Mouse (Mus musculus) liver, embryonic 16.5 days (tissue): ENCODE results near the gene Cul4a. TPM values are rescaled to one million over a fixed set of nuclear protein-coding genes. Genes with fewer than 3 reads are reported as not detected.

ENCODE experiments used
- ATAC-seq: fragments of 200-750 bp; cut with Nextera tagmentation; 2 replicates; pipeline ENCODE4 v1.8.0; 2017; ENCODE audit warnings: low read depth, mild to moderate bottlenecking, moderate number of reproducible peaks, moderate library complexity
- H3K27ac ChIP-seq: fragments of 300-500 bp; sonication (generic); 2 replicates; pipeline ENCODE4 v1.5.1; 2014; ENCODE audit warnings: mild to moderate bottlenecking, low read length
- H3K27me3 ChIP-seq: fragments of 300-500 bp; sonication (generic); 2 replicates; pipeline ENCODE4 v1.6.1; 2014; ENCODE audit warnings: low read depth, low read length, mixed read lengths; ENCODE audit not compliant: control insufficient read depth, insufficient read depth
- H3K36me3 ChIP-seq: fragments of 300-500 bp; sonication (generic); 2 replicates; pipeline ENCODE4 v1.6.1; 2014; ENCODE audit warnings: mild to moderate bottlenecking; ENCODE audit not compliant: control insufficient read depth, insufficient read depth
- H3K4me1 ChIP-seq: fragments of 300-500 bp; sonication (generic); 2 replicates; pipeline ENCODE4 v1.6.1; 2014; ENCODE audit warnings: low read depth, low read length, mixed read lengths; ENCODE audit not compliant: control insufficient read depth
- H3K4me2 ChIP-seq: fragments of 300-500 bp; sonication (generic); 2 replicates; pipeline ENCODE4 v1.6.1; 2014; ENCODE audit warnings: low read depth, low read length, mixed read lengths
- H3K4me3 ChIP-seq: fragments of 300-500 bp; sonication (generic); 2 replicates; pipeline ENCODE4 v1.5.1; 2014; ENCODE audit warnings: low read depth, mild to moderate bottlenecking, low read length
- H3K9ac ChIP-seq: fragments of 300-500 bp; sonication (generic); 2 replicates; pipeline ENCODE4 v1.6.1; 2014; ENCODE audit warnings: low read depth, low read length
- H3K9me3 ChIP-seq: fragments of 300-500 bp; sonication (generic); replicated peaks from 2 replicates; pipeline ENCODE4 v1.6.1; 2016; ENCODE audit warnings: low read length; ENCODE audit not compliant: control insufficient read depth
- WGBS: fragments of 180-500 bp; shearing (Covaris S2); extraction: QIAGEN DNeasy Blood & Tissue Kit; methylation state at CpG from one replicate; pipeline ENCODE4 v1.1.7; 2014; ENCODE audit not compliant: insufficient replicate concordance; 5-methylcytosine and 5-hydroxymethylcytosine counted together
- polyA plus RNA-seq: library from polyadenylated mRNA; unstranded; fragments of >200 nt; fragmentation: Nextera tagmentation; extraction: Ambion mirVana; gene quantifications from 2 replicates; pipeline ENCODE4 v1.2.1, GENCODE M21; 2015

Gene Cul4a
- polyA plus RNA-seq, 1 experiment from 2014 or later: 72.1 TPM

DNA sequence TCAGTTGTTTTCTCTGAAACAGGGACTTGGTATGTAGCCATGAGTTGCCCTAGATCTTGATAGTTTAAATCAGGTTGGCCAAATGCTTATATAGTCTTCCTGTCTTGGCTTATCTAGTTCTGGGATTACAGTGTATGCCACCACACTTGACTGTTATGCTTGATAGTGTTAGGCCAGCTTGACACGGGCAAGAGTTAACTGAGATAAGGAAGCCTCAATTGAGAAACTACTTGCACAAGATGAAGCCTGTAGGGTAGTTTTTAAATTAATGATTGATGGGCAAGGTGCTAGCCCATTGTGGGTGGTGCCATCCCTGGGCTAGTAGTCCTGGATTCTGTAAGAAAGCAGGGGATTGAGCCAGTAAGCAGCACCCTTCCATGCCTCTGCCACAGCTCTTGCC, 58.1 kb downstream of the Cul4a start:
- Histone ChIP-seq H3K27ac (peak overlapping the region; percentile 59), H3K36me3 (peaks cover 13% of the 10 kb centered on the region), H3K4me1 (peaks cover 47% of the 10 kb centered on the region), H3K9me3 (no peaks in the 10 kb centered on the region), H3K9ac (0 out of 2 replicates have a peak overlapping the region, but pooled peaks have one; percentile 6), H3K4me2 (peak overlapping the region; percentile 40), H3K4me3 (peak overlapping the region; percentile 2; the same call in 1 of the 2 replicates), H3K27me3 (no peaks in the 10 kb centered on the region)
- WGBS: 9% methylated on average over 1 of the region's 1 CpGs
- ATAC-seq: peak; percentile 62

DNA sequence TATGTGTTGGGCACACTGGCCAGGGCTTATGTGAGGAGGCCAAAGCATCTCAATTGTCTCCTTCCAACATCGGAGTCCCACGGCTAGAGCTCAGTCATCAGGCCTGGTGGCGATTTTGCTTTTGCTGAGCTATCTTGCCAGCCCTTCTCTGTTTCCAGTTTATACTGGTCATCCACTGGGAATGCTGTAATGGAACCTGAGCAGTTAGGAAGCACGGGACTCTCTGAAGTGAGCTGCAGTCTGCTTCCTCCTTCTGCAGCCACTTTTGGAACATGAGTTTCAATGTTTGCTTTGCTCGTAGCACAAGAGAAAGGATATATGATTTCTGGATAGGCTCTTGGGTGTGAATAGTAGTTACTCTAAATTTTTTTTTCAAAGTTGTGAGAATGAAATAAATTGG, 58.9 kb downstream of the Cul4a start:
- WGBS: 80% methylated on average over 5 of the region's 5 CpGs
- Histone ChIP-seq H3K27ac (no peak overlapping the region), H3K4me3 (no peak overlapping the region), H3K9ac (peak overlapping the region; percentile 2; the same call in 1 of the 2 replicates), H3K27me3 (no peaks in the 10 kb centered on the region), H3K4me1 (peaks cover 45% of the 10 kb centered on the region), H3K4me2 (no peak overlapping the region), H3K9me3 (no peaks in the 10 kb centered on the region), H3K36me3 (peaks cover 20% of the 10 kb centered on the region)
- no peak for ATAC-seq

DNA sequence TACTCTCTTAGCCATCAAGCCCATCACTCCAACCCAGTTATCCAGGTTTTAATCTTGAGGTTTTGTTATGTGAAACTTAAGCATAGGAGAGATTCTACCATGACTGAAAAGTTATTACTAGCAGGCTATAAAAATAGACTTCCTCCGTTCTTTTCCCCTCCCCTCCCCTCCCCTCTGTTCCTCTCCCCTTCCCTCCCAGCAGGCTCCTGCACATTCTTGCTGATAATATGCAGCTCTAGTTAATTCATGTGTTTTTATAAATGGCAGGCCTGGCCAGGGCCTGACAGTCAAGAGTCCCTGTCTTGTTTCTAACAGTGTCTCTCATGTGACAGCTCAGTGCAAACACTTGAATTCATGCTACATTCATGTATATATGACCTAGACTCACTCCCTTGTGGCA, 65.1 kb downstream of the Cul4a start:
- Histone ChIP-seq H3K4me1 (no peaks in the 10 kb centered on the region), H3K9ac (no peak overlapping the region), H3K36me3 (peaks cover 64% of the 10 kb centered on the region), H3K4me3 (no peak overlapping the region), H3K9me3 (no peaks in the 10 kb centered on the region), H3K4me2 (no peak overlapping the region), H3K27ac (no peak overlapping the region), H3K27me3 (no peaks in the 10 kb centered on the region)
- 44% methylated on average over 1 of the region's 1 CpGs for WGBS
- no peak for ATAC-seq

DNA sequence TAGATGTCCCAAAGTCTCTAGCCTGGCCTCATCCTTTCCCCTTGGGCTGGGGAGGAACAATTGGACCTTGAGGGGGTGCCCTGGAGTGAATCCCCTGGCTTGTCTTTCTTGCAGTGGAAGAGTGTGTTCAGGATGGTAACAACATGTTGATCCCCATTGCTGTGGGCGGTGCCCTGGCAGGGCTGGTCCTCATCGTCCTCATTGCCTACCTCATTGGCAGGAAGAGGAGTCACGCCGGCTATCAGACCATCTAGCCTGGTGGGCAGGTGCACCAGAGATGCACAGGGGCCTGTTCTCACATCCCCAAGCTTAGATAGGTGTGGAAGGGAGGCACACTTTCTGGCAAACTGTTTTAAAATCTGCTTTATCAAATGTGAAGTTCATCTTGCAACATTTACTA, 68.9 kb downstream of the Cul4a start:
- no peak for ATAC-seq
- no peak overlapping the region for H3K9ac ChIP-seq
- H3K36me3 ChIP-seq: peaks cover 60% of the 10 kb centered on the region
- no peak overlapping the region for H3K4me2 ChIP-seq
- H3K4me3 ChIP-seq: no peak overlapping the region
- H3K27ac ChIP-seq: no peak overlapping the region
- no peaks in the 10 kb centered on the region for H3K9me3 ChIP-seq
- no peaks in the 10 kb centered on the region for H3K4me1 ChIP-seq
- H3K27me3 ChIP-seq: no peaks in the 10 kb centered on the region
- WGBS: 73% methylated on average over 4 of the region's 4 CpGs

DNA sequence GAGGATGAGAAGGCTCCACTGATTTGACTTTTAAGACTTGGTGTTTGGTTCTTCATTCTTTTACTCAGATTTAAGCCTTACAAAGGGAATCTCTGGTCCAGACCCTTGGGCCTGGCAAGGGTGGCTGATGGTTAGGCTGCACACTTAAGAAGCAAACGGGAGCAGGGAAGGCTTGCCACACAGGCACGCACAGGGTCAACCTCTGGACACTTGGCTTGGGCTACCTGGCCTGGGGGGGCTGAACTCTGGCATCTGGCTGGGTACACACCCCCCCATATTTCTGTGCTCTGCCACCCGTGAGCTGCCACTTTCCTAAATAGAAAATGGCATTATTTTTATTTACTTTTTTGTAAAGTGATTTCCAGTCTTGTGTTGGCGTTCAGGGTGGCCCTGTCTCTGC, 69.4 kb downstream of the Cul4a start:
- Histone ChIP-seq H3K4me1 (no peaks in the 10 kb centered on the region), H3K9me3 (no peaks in the 10 kb centered on the region), H3K36me3 (peaks cover 57% of the 10 kb centered on the region), H3K4me2 (no peak overlapping the region), H3K27ac (no peak overlapping the region), H3K9ac (no peak overlapping the region), H3K27me3 (no peaks in the 10 kb centered on the region), H3K4me3 (no peak overlapping the region)
- no peak for ATAC-seq
- 83% methylated on average over 4 of the region's 4 CpGs for WGBS

DNA sequence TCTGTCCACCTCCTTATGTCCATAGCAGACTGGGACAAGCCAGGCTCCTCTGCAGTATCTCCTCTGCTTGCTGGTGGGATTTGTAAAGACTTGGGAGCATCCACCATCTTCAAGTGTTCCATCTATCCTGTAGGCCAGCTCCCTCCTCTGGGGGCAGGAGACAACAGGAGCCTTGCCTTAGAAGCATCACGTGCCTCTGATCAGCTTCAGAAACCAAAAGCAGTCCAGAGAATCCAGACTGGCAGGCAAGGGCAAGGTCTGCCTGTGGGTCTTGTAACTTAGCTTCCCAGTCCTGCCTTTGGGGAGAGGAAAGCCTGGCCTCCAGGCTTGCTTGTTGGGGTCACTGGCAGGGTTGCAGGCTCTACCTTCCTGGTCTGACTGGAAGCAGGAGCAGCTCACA, 70.2 kb downstream of the Cul4a start:
- H3K4me2 ChIP-seq: no peak overlapping the region
- H3K27me3 ChIP-seq: no peaks in the 10 kb centered on the region
- no peak overlapping the region for H3K9ac ChIP-seq
- H3K4me3 ChIP-seq: no peak overlapping the region
- no peak overlapping the region for H3K27ac ChIP-seq
- H3K9me3 ChIP-seq: no peaks in the 10 kb centered on the region
- H3K4me1 ChIP-seq: no peaks in the 10 kb centered on the region
- no peak for ATAC-seq
- 65% methylated on average over 1 of the region's 1 CpGs for WGBS
- peaks cover 54% of the 10 kb centered on the region for H3K36me3 ChIP-seq

DNA sequence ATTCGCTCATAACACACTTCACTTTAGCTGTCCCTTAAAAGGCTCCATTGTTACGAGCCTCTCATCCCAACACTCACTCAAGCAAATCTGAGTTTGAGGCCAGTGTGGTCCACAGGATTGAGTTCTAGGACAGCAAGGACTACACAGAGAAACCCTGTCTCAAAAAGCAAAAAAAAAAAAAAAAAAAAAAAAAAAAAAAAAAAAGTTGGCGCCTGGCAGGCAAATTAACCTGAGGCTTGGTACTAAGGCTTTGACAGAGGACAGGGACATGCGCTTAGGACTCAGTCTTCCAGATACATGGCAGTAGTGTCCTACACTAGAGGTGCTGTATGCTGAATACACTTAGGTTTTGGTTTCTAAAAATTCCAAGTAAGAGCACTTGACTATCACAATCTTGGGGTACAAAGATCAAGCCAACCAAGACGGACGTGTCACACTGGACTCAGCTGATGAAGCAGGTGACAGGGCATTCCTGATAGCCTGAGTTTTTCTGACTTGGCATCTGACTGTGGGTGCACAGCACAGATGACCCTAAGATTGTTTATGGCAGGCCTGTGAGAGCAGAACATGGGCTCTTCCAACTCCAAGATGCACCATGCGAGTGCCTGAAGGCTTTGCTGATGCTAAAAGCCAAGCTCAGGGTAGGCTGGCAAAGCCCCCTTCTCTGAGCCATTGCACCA, 71.9 kb downstream of the Cul4a start:
- peaks cover 42% of the 10 kb centered on the region for H3K36me3 ChIP-seq

DNA sequence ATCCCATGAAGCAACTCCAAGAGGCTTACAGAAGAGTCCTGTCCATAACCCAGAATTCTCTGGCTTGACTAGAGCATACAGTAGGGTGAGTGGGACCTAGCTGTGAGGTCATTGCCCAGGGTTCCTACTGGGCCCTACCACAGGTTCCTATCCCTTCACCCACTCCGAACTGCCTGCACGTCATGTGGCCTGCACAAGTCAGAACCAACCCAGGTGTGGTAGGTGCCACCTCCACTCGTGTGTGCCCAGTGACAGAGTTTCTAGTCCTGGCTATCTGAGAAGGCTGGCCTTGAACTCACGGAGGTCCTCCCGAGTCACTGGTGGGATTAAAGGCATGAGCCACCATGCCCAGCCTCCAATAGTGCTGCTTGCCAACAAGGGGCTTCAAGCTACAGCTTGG, 72.7 kb downstream of the Cul4a start:
- no peaks in the 10 kb centered on the region for H3K27me3 ChIP-seq
- no peak overlapping the region for H3K4me3 ChIP-seq
- no peaks in the 10 kb centered on the region for H3K9me3 ChIP-seq
- peaks cover 4% of the 10 kb centered on the region; the same call in 1 of the 2 replicates for H3K4me1 ChIP-seq
- H3K36me3 ChIP-seq: peaks cover 34% of the 10 kb centered on the region
- 84% methylated on average over 5 of the region's 5 CpGs for WGBS
- H3K27ac ChIP-seq: no peak overlapping the region
- H3K9ac ChIP-seq: no peak overlapping the region
- H3K4me2 ChIP-seq: no peak overlapping the region
- no peak for ATAC-seq

More for the DNA sequence above, 71.9 kb downstream of the Cul4a start:
- ATAC-seq: no peak
- WGBS: 77% methylated on average over 7 of the region's 7 CpGs
- Histone ChIP-seq H3K27me3 (no peaks in the 10 kb centered on the region), H3K4me3 (no peak overlapping the region), H3K4me1 (peaks cover 4% of the 10 kb centered on the region; the same call in 1 of the 2 replicates), H3K9ac (no peak overlapping the region), H3K4me2 (no peak overlapping the region), H3K9me3 (no peaks in the 10 kb centered on the region), H3K27ac (no peak overlapping the region)

DNA sequence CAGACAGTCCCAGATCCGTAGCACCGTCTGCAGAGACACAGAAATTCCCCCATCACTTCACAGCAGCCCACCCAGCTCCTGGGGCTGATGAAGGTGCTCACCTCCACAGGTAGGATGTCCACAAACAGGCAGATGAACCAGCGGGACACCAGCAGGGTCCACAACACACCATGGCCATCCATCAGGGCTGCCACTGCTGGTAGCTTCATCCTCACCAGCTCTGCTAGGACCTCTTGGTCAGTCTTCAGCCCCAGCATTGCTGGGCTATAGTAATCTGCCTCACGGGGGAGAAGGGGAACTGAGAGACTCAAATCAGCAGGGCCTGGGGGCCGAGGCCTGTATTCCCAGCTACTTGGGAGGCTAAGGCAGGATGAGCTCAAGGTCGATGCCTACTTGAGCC, 74.1 kb downstream of the Cul4a start:
- no peak overlapping the region for H3K4me2 ChIP-seq
- H3K27me3 ChIP-seq: no peaks in the 10 kb centered on the region
- no peaks in the 10 kb centered on the region for H3K9me3 ChIP-seq
- no peak for ATAC-seq
- no peak overlapping the region for H3K4me3 ChIP-seq
- no peak overlapping the region for H3K9ac ChIP-seq
- peaks cover 23% of the 10 kb centered on the region for H3K36me3 ChIP-seq
- no peak overlapping the region for H3K27ac ChIP-seq
- WGBS: 65% methylated on average over 6 of the region's 6 CpGs
- peaks cover 4% of the 10 kb centered on the region; the same call in 1 of the 2 replicates for H3K4me1 ChIP-seq
